Mouse (Mus musculus) embryonic facial prominence, embryonic 11.5 days (tissue): ENCODE measurements around the gene Sst. TPM values are rescaled to one million over a fixed set of nuclear protein-coding genes. Genes with fewer than 3 reads are reported as not detected.
"Not testable (repeated sequence)": the region's sequence is repeated elsewhere in the genome, so short reads cannot be mapped to it uniquely, and the experiment has no call there.

Experiments used
- ATAC-seq: fragments of 200-750 bp; cut with Nextera tagmentation; replicated peaks from 2 replicates; pipeline ENCODE4 v1.8.0; 2017; ENCODE audit warnings: low read depth; ENCODE audit not compliant: insufficient number of reproducible peaks, low FRiP score, low TSS enrichment
- DNase-seq: peaks from one replicate; pipeline ENCODE4 v3.0.0-alpha.2; 2015; ENCODE audit warnings: low spot score
- H3K27ac ChIP-seq: fragments of 300-500 bp; sonication (generic); replicated peaks from 2 replicates; pipeline ENCODE4 v1.5.1; 2014; ENCODE audit warnings: mild to moderate bottlenecking, low read depth, low read length, control low read depth
- H3K27me3 ChIP-seq: fragments of 300-500 bp; sonication (generic); 2 replicates; pipeline ENCODE4 v1.6.1; 2014; ENCODE audit warnings: mild to moderate bottlenecking, low read length, moderate library complexity, mixed read lengths; ENCODE audit not compliant: control insufficient read depth, insufficient read depth
- H3K36me3 ChIP-seq: fragments of 300-500 bp; sonication (generic); replicated peaks from 2 replicates; pipeline ENCODE4 v1.6.1; 2014; ENCODE audit warnings: low read depth, mild to moderate bottlenecking, low read length, moderate library complexity, mixed read lengths; ENCODE audit not compliant: control insufficient read depth, insufficient read depth
- H3K4me1 ChIP-seq: fragments of 300-500 bp; sonication (generic); 2 replicates; pipeline ENCODE4 v1.6.1; 2014; ENCODE audit warnings: low read length, mixed read lengths; ENCODE audit not compliant: control insufficient read depth, insufficient read depth
- H3K4me2 ChIP-seq: fragments of 300-500 bp; sonication (generic); 2 replicates; pipeline ENCODE4 v1.6.1; 2014; ENCODE audit warnings: low read depth, mild to moderate bottlenecking, control low read depth, low read length, moderate library complexity
- H3K4me3 ChIP-seq: fragments of 300-500 bp; sonication (generic); 2 replicates; pipeline ENCODE4 v1.5.1; 2014; ENCODE audit warnings: low read depth, low read length, control low read depth
- H3K9ac ChIP-seq: fragments of 300-500 bp; sonication (generic); replicated peaks from 2 replicates; pipeline ENCODE4 v1.6.1; 2014; ENCODE audit warnings: mild to moderate bottlenecking, control low read depth, low read length
- H3K9me3 ChIP-seq: fragments of 300-500 bp; sonication (generic); replicated peaks from 2 replicates; pipeline ENCODE4 v1.6.1; 2016; ENCODE audit warnings: mild to moderate bottlenecking, low read length, inconsistent platforms, mixed read lengths; ENCODE audit not compliant: control insufficient read depth
- WGBS: fragments of 180-500 bp; shearing (Covaris S2); extraction: QIAGEN DNeasy Blood & Tissue Kit; methylation state at CpG from one replicate; pipeline ENCODE4 v1.1.7; 2014; 5-methylcytosine and 5-hydroxymethylcytosine counted together
- polyA plus RNA-seq: library from polyadenylated mRNA; unstranded; fragments of >200 nt; fragmentation: Nextera tagmentation; extraction: Ambion mirVana; gene quantifications from 2 replicates; pipeline ENCODE4 v1.2.1, GENCODE M21; 2014

Sst gene
- polyA plus RNA-seq, 1 experiment from 2014 or later, result 61.2 TPM

GRCm38 (mm10) chr16:23919418-23919817, 28.7 kb upstream of the Sst start:
- no peaks in the 10 kb centered on the region for H3K4me1 ChIP-seq
- 75% methylated on average over 2 of the region's 2 CpGs for WGBS
- H3K27me3 ChIP-seq, result no peaks in the 10 kb centered on the region
- H3K4me3 ChIP-seq, result no peak overlapping the region
- H3K27ac ChIP-seq, result no peak overlapping the region
- DNase-seq (no peak), ATAC-seq (no peak)
- H3K9ac ChIP-seq, result no peak overlapping the region
- no peak overlapping the region for H3K4me2 ChIP-seq
- no peaks in the 10 kb centered on the region for H3K9me3 ChIP-seq
- no peaks in the 10 kb centered on the region for H3K36me3 ChIP-seq

DNA sequence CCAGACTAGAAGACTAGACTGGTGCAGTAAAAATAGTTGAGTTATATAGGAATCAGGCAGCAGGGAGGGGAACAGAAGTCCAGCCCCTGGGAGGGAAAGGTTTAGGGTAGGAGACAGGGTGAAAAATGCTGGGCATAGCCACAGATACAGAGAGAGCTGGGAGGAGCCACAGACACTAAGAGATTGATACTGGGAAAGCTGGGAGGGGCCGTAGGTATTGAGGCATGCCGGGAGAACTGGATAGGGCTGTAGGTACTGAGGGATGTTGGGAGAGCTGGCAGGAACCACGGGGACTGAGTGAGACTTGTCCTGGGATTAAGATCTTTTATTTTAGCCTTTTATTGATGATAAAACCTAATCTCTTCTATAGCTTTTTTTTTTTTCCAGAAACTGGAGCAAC, 22.6 kb upstream of the Sst start:
- Histone ChIP-seq H3K27ac (no peak overlapping the region), H3K4me3 (no peak overlapping the region), H3K9ac (no peak overlapping the region), H3K27me3 (no peaks in the 10 kb centered on the region), H3K4me2 (no peak overlapping the region), H3K4me1 (no peaks in the 10 kb centered on the region), H3K9me3 (no peaks in the 10 kb centered on the region), H3K36me3 (no peaks in the 10 kb centered on the region)
- 63% methylated on average over 3 of the region's 3 CpGs for WGBS
- ATAC-seq, result no peak
- DNase-seq, result no peak

DNA sequence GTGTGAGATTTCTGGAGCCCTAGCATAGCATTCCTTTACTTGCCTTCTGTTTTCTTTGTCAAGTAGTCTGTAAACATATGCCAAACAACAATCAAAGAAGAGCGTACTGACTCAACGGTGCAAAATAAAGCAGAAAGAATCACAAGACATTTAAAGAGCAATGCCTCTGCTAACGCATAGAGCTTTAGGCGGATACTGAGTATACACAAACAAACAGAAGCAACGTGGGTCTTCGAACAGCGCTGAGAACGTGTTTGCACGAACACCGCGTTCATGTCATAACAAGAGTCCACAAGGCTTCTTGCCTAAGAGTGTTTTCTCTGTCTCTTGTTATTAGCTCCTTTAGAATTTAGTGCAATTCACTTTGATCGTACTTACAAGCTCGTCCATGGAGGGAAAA, 22.0 kb upstream of the Sst start:
- no peaks in the 10 kb centered on the region for H3K27me3 ChIP-seq
- DNase-seq (no peak), ATAC-seq (no peak)
- no peak overlapping the region for H3K4me3 ChIP-seq
- no peak overlapping the region for H3K27ac ChIP-seq
- 81% methylated on average over 13 of the region's 13 CpGs for WGBS
- no peaks in the 10 kb centered on the region for H3K9me3 ChIP-seq
- H3K9ac ChIP-seq, result no peak overlapping the region
- no peak overlapping the region for H3K4me2 ChIP-seq
- no peaks in the 10 kb centered on the region for H3K4me1 ChIP-seq
- no peaks in the 10 kb centered on the region for H3K36me3 ChIP-seq

DNA sequence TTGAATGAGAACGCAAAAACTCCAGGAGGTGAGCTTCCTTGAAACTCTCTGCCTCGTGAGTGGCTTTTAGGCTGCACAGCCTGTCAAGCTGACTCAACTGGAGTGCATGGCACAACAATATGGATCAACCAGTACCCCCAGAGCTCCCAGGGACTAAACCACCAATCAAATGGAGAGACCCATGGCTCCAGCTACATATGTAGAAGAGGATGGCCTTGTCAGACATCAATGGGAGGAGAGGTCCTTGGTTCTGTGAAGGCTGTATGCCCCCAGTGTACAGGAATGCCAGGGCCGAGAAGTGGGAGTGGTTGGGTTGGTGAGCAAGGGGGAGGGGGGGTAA, 18.2 kb upstream of the Sst start:
- ATAC-seq, H3K9ac ChIP-seq, DNase-seq, H3K4me2 ChIP-seq, H3K4me1 ChIP-seq, H3K4me3 ChIP-seq, H3K36me3 ChIP-seq, H3K9me3 ChIP-seq, H3K27ac ChIP-seq, H3K27me3 ChIP-seq: not testable (repeated sequence)
- WGBS, result 79% methylated on average over 3 of the region's 3 CpGs

GRCm38 (mm10) chr16:23908076-23909014, 17.6 kb upstream of the Sst start:
- WGBS, result 79% methylated on average over 9 of the region's 9 CpGs
- not testable (repeated sequence) for H3K4me3 ChIP-seq, H3K4me1 ChIP-seq, DNase-seq, H3K36me3 ChIP-seq, ATAC-seq, H3K27me3 ChIP-seq, H3K9me3 ChIP-seq, H3K9ac ChIP-seq, H3K27ac ChIP-seq, H3K4me2 ChIP-seq

DNA sequence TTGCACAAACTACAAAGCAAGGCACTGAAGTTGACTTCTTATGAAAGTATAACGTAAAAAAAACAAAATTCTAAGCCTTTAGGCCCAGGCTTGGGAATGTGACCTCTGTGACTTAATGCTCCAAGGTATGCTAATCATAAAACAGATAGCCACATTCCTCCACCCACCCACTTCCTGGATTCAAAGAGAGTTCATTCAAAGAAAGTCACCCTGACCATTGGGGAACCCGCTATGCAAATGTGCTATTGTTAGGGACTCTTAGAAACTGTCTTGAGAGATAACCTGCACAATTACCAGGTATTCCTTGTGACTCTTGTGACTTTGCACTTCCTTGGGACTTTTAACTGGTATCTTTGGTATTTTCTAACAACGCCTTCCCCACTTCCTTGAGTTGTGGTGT, 15.8 kb upstream of the Sst start:
- H3K4me3 ChIP-seq, H3K27me3 ChIP-seq, H3K27ac ChIP-seq, H3K9me3 ChIP-seq, DNase-seq, H3K4me1 ChIP-seq, ATAC-seq, H3K9ac ChIP-seq, H3K4me2 ChIP-seq, H3K36me3 ChIP-seq: not testable (repeated sequence)
- WGBS, result 83% methylated on average over 3 of the region's 3 CpGs

GRCm38 (mm10) chr16:23901411-23901810, 10.7 kb upstream of the Sst start:
- H3K9me3 ChIP-seq, result no peaks in the 10 kb centered on the region
- 88% methylated on average over 7 of the region's 7 CpGs for WGBS
- ATAC-seq (no peak), DNase-seq (no peak)
- no peak overlapping the region for H3K4me3 ChIP-seq
- no peaks in the 10 kb centered on the region for H3K36me3 ChIP-seq
- no peaks in the 10 kb centered on the region for H3K4me1 ChIP-seq
- no peak overlapping the region for H3K4me2 ChIP-seq
- no peaks in the 10 kb centered on the region for H3K27me3 ChIP-seq
- H3K9ac ChIP-seq, result no peak overlapping the region
- H3K27ac ChIP-seq, result no peak overlapping the region

DNA sequence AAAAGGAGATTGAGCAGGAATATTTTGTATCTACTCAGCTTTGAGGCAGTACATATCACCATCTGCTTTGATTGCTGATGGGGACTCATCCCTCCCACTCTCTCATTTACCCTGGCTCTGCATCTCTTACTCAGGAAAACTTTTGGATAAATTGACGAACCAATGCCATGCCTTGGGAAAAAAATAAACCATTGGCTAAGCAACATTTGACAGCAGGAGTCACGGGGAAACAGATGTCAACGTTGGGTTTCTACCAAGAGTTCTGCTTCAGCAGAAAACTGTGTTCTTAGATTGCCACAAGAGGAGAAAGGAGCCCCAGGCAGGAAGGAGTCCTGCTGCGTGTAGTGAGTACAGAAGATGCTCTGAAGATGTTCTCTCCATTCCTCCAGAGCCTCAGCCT, 9.3 kb upstream of the Sst start:
- DNase-seq, result no peak
- WGBS, result 81% methylated on average over 4 of the region's 4 CpGs
- Histone ChIP-seq H3K27ac (no peak overlapping the region), H3K9ac (no peak overlapping the region), H3K4me3 (no peak overlapping the region), H3K4me2 (no peak overlapping the region), H3K27me3 (no peaks in the 10 kb centered on the region), H3K36me3 (no peaks in the 10 kb centered on the region), H3K4me1 (no peaks in the 10 kb centered on the region), H3K9me3 (no peaks in the 10 kb centered on the region)
- no peak for ATAC-seq
